Mouse (Mus musculus): ENCODE measurements at regions not wholly inside any gene's neighbourhood (a gene's known extent, or its start where the extent isn't known, plus 50 kb on each side); places are given as distances from the start of the nearest gene placed in this dataset.

- in situ Hi-C loops (cut with MboI, MseI), result no loop called here
These were observed 526.9 kb downstream of the Zpld1 start for GRCm38 (mm10) chr16:54770871-54771270.

GRCm38 (mm10) chr16:54744188-54744587 is 553.6 kb downstream of the Zpld1 start:
- in situ Hi-C loops (cut with MboI, MseI), result no loop called here

- in situ Hi-C loops (cut with MboI, MseI), result no loop called here
These were observed 564.3 kb downstream of the Zpld1 start for GRCm38 (mm10) chr16:54733516-54733915.

- in situ Hi-C loops (cut with MboI, MseI), result no loop called here
These were observed 589.9 kb downstream of the Zpld1 start for GRCm38 (mm10) chr16:54707880-54708279.

GRCm38 (mm10) chr16:54682815-54683214 is 615.0 kb downstream of the Zpld1 start:
- in situ Hi-C loops (cut with MboI, MseI), result loop anchor here (10.0 kb wide), 1 partner anchor 712 kb away; no protein-coding TSS in a partner anchor

- in situ Hi-C loops (cut with MboI, MseI), result no loop called here
These were observed 648.9 kb downstream of the Zpld1 start for GRCm38 (mm10) chr16:54648728-54649525.

GRCm38 (mm10) chr16:54647821-54648220 is 650.0 kb downstream of the Zpld1 start:
- in situ Hi-C loops (cut with MboI, MseI), result no loop called here

- in situ Hi-C loops (cut with MboI, MseI), result no loop called here
These were observed 651.5 kb downstream of the Zpld1 start for GRCm38 (mm10) chr16:54646252-54646651.

GRCm38 (mm10) chr16:54629183-54629582 is 668.6 kb downstream of the Zpld1 start:
- in situ Hi-C loops (cut with MboI, MseI), result no loop called here

- in situ Hi-C loops (cut with MboI, MseI), result loop anchor here (25.0 kb wide), 1 partner anchor 1270 kb away; no protein-coding TSS in a partner anchor
These were observed 705.1 kb downstream of the Zpld1 start for GRCm38 (mm10) chr16:54592643-54593042.

All from T-helper 1 cell (primary cell).